Comparison of ENCODE assay signal across 18 mouse cellular contexts in the genomic region with DNA sequence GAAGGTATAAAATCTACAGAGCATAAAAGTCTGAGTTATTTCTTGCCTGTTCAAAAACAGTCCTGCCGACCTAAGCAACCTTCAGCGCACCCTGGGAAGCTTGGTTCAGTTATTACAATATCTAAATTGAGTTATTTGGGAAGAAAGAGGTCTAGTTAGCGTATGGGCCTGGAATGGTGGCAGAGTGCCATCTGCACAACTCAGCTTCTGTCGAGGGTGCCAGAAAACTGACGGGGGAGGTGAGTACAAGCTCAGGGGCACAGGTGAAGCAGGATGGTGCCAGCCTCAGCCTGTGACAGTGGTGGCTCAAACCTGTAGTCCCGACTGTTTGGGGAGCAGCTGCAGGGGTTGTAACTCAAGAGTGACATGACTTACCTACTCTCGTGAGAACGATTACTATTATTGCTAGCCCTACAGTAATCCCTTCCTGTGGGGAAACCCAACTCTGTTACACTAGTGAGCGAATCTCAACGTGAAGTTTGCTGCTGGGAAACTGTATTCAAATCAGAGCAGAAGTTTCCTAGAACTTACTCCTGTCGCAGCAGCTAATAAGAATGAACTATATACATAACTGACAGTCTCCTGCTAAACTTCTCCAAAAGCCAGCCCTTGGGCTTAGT. TPM values are rescaled to one million over a fixed set of nuclear protein-coding genes. Genes with fewer than 3 reads are reported as not detected.
A peak's percentile ranks its signal among the peaks of the same experiment; 100 is the strongest.
DNase-seq lines count a peak whose midpoint lies in the region; ATAC-seq lines count a peak whose summit lies in the region.
"Had no signal": no experiment of that assay in that cellular context is flagged by ENCODE, and none has a peak within 500 bp of the region (broad histone marks: within the 10 kb centered on the region; RNA-seq: fewer than 3 reads in every experiment).

No protein-coding gene starts in this region.

- no peak for ATAC-seq in cerebellum, adult (ENCODE audit: insufficient number of reproducible peaks, low FRiP score, low TSS enrichment)
- ATAC-seq: forebrain, embryonic 13.5 days; forebrain, embryonic 16.5 days; hindbrain, embryonic 16.5 days; intestine, postnatal 0 days; Patski had no signal

- intact Hi-C loops in left cerebral cortex, postnatal 4 days (cut with DNase I), result no loop called here

- peak; percentile 10 for DNase-seq in adrenal gland, postnatal 10 days
- no peak for DNase-seq in adrenal gland, adult 2 months
- DNase-seq in cerebellum, postnatal 14 days, result peak; percentile 36 to 44
- DNase-seq in left cerebral cortex, postnatal 4 days, result peak; percentile 9
- no peak for DNase-seq in left cerebral cortex, adult 18-20 months (ENCODE audit: low spot score in 2 of 2)
- DNase-seq in kidney, postnatal 25 days, result no peak
- DNase-seq: adrenal gland, postnatal 36 days; cerebellum, adult 18-20 months; cerebellum, adult 9-11 months; gastrocnemius, postnatal 10 days; gastrocnemius, postnatal 36 days; heart, postnatal 36 days had no signal

RNA-seq across cellular contexts. Expression of a gene that starts 43.9 kb away (rescaled TPM):
- 100 to 1,000 TPM; 103 to 125 TPM for total RNA-seq in adrenal gland, postnatal 10 days (2021)
- 100 to 1,000 TPM; 106 to 160 TPM for total RNA-seq in adrenal gland, adult 2 months (2021)
- polyA plus RNA-seq in adrenal gland, adult 2 months (2012; rRNA removed), result 2.2 and 3.1 TPM in 2 replicates
- 10 to 100 TPM; 94.1 to 99.9 TPM for total RNA-seq in left cerebral cortex, postnatal 4 days (2021)
- total RNA-seq in left cerebral cortex, adult 18-20 months (2021), result 10 to 100 TPM; 47.3 to 50.2 TPM

Comparison
In these comparisons a context has a peak if more than half of its experiments do, and no peak if none do; other contexts are left out.
1. DNase-seq: peak in adrenal gland, postnatal 10 days (single experiment), cerebellum, postnatal 14 days (2 of 2) and left cerebral cortex, postnatal 4 days (single experiment); none in adrenal gland, adult 2 months (single experiment), left cerebral cortex, adult 18-20 months (0 of 2) and kidney, postnatal 25 days (0 of 2).